Mouse (Mus musculus) liver, embryonic 14.5 days (tissue): Measurements from ENCODE around the gene Castor1. TPM values are rescaled to one million over a fixed set of nuclear protein-coding genes. Genes with fewer than 3 reads are reported as not detected.
A peak's percentile ranks its signal among the peaks of the same experiment; 100 is the strongest.

Source experiments
- ATAC-seq: fragments of 200-750 bp; cut with Nextera tagmentation; 2 replicates; pipeline ENCODE4 v1.8.0; 2017; ENCODE audit warnings: moderate number of reproducible peaks, mild to moderate bottlenecking, moderate library complexity; ENCODE audit not compliant: insufficient read depth
- DNase-seq, 3 experiments: peaks; one replicate each; pipeline ENCODE4 v3.0.0-alpha.2; 2012 to 2013; ENCODE audit warnings: low read depth in 3 of 3, low spot score in 3 of 3
- H3K27ac ChIP-seq: fragments of 300-500 bp; sonication (generic); 2 replicates; pipeline ENCODE4 v1.5.1; 2014; ENCODE audit warnings: moderate library complexity, mild to moderate bottlenecking, control low read depth, inconsistent platforms
- H3K27me3 ChIP-seq: fragments of 300-500 bp; sonication (generic); 2 replicates; pipeline ENCODE4 v1.6.1; 2014; ENCODE audit warnings: mild to moderate bottlenecking, low read length, moderate library complexity; ENCODE audit not compliant: control insufficient read depth, insufficient read depth
- H3K36me3 ChIP-seq: fragments of 300-500 bp; sonication (generic); replicated peaks from 2 replicates; pipeline ENCODE4 v1.6.1; 2014; ENCODE audit warnings: low read depth; ENCODE audit not compliant: control insufficient read depth, insufficient read depth
- H3K4me1 ChIP-seq, 2 experiments: fragments of 200-500 bp in 1 of 2; fragments of 300-500 bp in 1 of 2; sonication (generic) in 1 of 2; replicated peaks; 2 replicates each; pipeline ENCODE4 v1.6.1; 2012 to 2014; ENCODE audit warnings: antibody characterized with exemption in 1 of 2, inconsistent platforms in 1 of 2, low read length in 1 of 2; ENCODE audit not compliant: control insufficient read depth in 2 of 2, insufficient read depth in 2 of 2
- H3K4me2 ChIP-seq: fragments of 300-500 bp; sonication (generic); 2 replicates; pipeline ENCODE4 v1.6.1; 2014; ENCODE audit warnings: low read depth, mild to moderate bottlenecking, control low read depth, moderate library complexity
- H3K4me3 ChIP-seq, 2 experiments: fragments of 200-500 bp in 1 of 2; fragments of 300-500 bp in 1 of 2; sonication (generic) in 1 of 2; 2 replicates each; pipeline ENCODE4 v1.5.1; 2012 to 2014; ENCODE audit warnings: low read depth in 2 of 2, low read length in 2 of 2, mild to moderate bottlenecking in 2 of 2, control low read depth in 1 of 2, inconsistent platforms in 1 of 2, moderate library complexity in 1 of 2; ENCODE audit not compliant: insufficient read depth in 1 of 2
- H3K9ac ChIP-seq: fragments of 300-500 bp; sonication (generic); replicated peaks from 2 replicates; pipeline ENCODE4 v1.6.1; 2014; ENCODE audit warnings: mild to moderate bottlenecking, control low read depth, moderate library complexity
- H3K9me3 ChIP-seq: fragments of 300-500 bp; sonication (generic); 2 replicates; pipeline ENCODE4 v1.6.1; 2016; ENCODE audit warnings: low read length, mixed read lengths; ENCODE audit not compliant: control insufficient read depth
- CTCF ChIP-seq: IDR thresholded peaks from 2 replicates; pipeline ENCODE4 v1.5.1; 2016; ENCODE audit warnings: antibody characterized with exemption, low read depth, control low read depth
- EP300 ChIP-seq: IDR thresholded peaks from 2 replicates; pipeline ENCODE4 v1.6.1; 2016; ENCODE audit warnings: antibody characterized with exemption, low read depth
- WGBS: fragments of 180-500 bp; shearing (Covaris S2); extraction: QIAGEN DNeasy Blood & Tissue Kit; methylation state at CpG from one replicate; pipeline ENCODE4 v1.1.7; 2014; ENCODE audit not compliant: insufficient replicate concordance; 5-methylcytosine and 5-hydroxymethylcytosine counted together
- polyA plus RNA-seq, 2 experiments: library from polyadenylated mRNA; depleted of rRNA in 1 of 2; stranded (reverse) in 1 of 2; unstranded in 1 of 2; fragments of >200 nt; fragmentation: Nextera tagmentation in 1 of 2; extraction: Ambion mirVana in 1 of 2; gene quantifications; 2 replicates each; pipeline versions ENCODE4 v1.2.1 to v1.2.3; 2012 to 2014

The Castor1 gene
- polyA plus RNA-seq, 2 experiments: 1.1 to 1.4 TPM

DNA sequence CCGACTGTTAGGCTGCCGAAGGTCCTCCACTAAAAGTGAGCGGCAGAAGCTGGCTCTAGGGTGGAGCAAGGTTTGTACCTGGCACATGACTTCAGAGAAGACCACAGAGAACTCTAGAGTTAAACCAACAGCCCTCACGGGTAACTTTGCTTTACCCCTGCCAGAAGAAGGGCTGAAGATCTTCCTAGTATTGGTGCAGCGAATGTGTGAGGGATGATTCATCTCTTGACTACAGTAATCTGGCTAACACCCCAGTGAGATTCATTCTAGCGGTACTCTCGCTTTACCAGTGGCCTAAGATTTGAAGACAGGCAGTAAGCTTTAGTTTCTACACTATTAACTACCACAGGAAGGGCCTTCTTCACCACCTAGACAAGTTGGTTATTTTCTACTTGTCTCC lies 12.1 kb upstream of the Castor1 start:
- TF ChIP-seq EP300 (no peak), CTCF (no peak)
- whole genome bisulfite sequencing: 75% methylated on average over 7 of the region's 7 CpGs

DNA sequence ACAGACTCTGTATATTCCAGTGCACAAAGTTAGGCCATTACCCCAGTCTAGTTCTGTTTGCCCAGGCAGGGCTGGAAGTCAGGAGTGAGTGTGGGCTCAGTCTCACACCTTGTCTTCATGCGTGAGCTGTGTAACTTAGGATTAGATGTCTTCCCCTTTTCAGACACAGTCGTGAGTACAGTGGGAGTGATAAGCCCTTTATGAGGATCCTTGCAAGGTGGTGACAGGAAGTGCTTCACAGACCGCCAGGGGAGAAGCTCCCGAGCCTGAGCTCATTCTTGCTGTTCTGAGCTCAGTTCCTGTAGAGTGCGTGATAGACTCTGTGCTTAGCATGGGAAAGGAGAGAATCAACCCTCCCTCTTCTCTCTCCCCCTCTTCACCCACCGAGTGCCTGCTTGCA lies 11.5 kb upstream of the Castor1 start:
- no peaks in the 10 kb centered on the region for H3K36me3 ChIP-seq
- no peak overlapping the region for H3K4me2 ChIP-seq
- H3K4me1 ChIP-seq: peaks cover 0 to 7% of the 10 kb centered on the region in 2 experiments; a peak in 2 of 4 replicates
- H3K27ac ChIP-seq: no peak overlapping the region
- no peak overlapping the region for H3K4me3 ChIP-seq
- H3K27me3 ChIP-seq: no peaks in the 10 kb centered on the region
- 26% methylated on average over 6 of the region's 6 CpGs for WGBS
- ATAC-seq (no peak), DNase-seq (no peak)
- no peak for TF ChIP-seq EP300
- TF ChIP-seq CTCF: 0 out of 2 replicates have a peak, but pooled peaks have one; percentile 2
- no peak overlapping the region for H3K9ac ChIP-seq
- no peaks in the 10 kb centered on the region for H3K9me3 ChIP-seq

More for the DNA sequence above, 12.1 kb upstream of the Castor1 start:
- Histone ChIP-seq H3K9ac (no peak overlapping the region), H3K4me3 (no peak overlapping the region), H3K4me1 (peaks cover 0 to 7% of the 10 kb centered on the region in 2 experiments; a peak in 2 of 4 replicates), H3K27me3 (no peaks in the 10 kb centered on the region), H3K9me3 (no peaks in the 10 kb centered on the region), H3K27ac (no peak overlapping the region), H3K4me2 (no peak overlapping the region), H3K36me3 (no peaks in the 10 kb centered on the region)
- no peak for DNase-seq
- no peak for ATAC-seq

DNA sequence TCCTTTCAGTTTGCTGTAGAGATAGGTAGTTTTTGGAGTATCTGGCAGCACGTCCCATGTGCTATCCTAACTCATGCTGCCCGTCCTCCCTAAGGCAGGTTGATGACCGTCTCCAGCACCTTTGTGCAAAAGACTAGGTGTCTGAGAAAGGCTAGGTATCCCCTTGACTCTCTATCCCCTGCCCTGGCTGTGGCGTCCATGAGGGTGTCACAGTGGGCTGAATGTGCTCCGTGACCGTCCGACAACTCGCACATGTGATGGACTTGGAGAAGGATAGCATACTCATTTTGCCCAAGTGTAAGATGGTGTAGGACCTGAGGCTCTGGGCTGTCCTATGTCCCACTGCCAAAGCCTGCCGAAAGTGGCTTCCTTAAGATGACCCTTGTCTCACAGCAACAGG lies 10.4 kb upstream of the Castor1 start:
- 78% methylated on average over 9 of the region's 9 CpGs for WGBS
- ATAC-seq (no peak), DNase-seq (no peak)
- Histone ChIP-seq H3K27me3 (no peaks in the 10 kb centered on the region), H3K9ac (no peak overlapping the region), H3K9me3 (no peaks in the 10 kb centered on the region), H3K36me3 (no peaks in the 10 kb centered on the region), H3K4me3 (no peak overlapping the region), H3K4me2 (no peak overlapping the region), H3K27ac (no peak overlapping the region), H3K4me1 (peaks cover 0 to 7% of the 10 kb centered on the region in 2 experiments; a peak in 2 of 4 replicates)
- TF ChIP-seq EP300: no peak
- no peak for TF ChIP-seq CTCF

DNA sequence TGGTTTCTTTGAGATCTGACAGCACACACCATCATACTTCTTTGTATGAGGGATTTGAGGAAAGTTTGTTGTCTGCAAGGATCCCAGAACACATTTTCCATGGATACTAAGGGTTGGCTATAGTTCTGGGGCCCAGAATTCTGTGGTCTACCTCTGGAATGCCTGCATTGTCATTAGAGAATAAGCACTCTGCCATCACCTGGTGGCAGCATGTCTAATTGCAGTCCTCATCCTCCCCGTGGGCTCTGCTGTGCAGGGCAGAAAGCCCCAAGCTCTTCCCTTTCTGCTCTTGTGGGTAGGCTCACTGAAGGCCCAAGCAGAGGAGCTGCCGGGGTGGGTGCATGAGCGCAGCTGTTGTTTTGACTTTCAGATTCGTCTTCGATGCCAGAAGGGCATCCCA lies 8.5 kb upstream of the Castor1 start:
- no peaks in the 10 kb centered on the region for H3K36me3 ChIP-seq
- ATAC-seq (no peak), DNase-seq (no peak)
- no peaks in the 10 kb centered on the region for H3K27me3 ChIP-seq
- no peak for TF ChIP-seq EP300
- TF ChIP-seq CTCF: peak; percentile 66
- 62% methylated on average over 5 of the region's 5 CpGs for WGBS
- H3K9me3 ChIP-seq: no peaks in the 10 kb centered on the region
- H3K4me1 ChIP-seq: no peaks in the 10 kb centered on the region
- no peak overlapping the region for H3K4me2 ChIP-seq
- no peak overlapping the region for H3K4me3 ChIP-seq
- H3K27ac ChIP-seq: no peak overlapping the region
- H3K9ac ChIP-seq: no peak overlapping the region

DNA sequence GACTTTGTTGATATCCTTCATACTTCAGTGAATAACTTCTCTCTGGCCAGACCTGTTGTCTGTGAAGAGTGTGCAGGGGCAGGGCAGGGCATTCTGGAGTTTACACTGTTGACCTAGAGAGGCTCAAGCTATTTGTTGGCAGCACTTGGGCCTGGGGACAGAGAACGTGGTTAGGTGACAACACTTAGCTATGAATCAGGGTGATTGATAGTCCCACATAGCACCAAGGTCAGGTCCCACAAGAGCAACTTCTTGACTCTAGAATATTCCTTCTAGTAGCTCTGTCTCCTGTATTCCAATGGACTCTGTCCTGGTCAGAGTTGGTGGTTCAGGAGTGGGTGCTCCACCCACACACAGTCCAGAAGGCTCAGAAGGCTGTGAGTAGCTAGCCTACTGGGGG lies 7.2 kb upstream of the Castor1 start:
- DNase-seq (no peak), ATAC-seq (no peak)
- Histone ChIP-seq H3K4me2 (no peak overlapping the region), H3K4me3 (no peak overlapping the region), H3K9ac (no peak overlapping the region), H3K36me3 (no peaks in the 10 kb centered on the region), H3K9me3 (no peaks in the 10 kb centered on the region), H3K4me1 (no peaks in the 10 kb centered on the region), H3K27ac (no peak overlapping the region), H3K27me3 (no peaks in the 10 kb centered on the region)
- WGBS: 63% methylated on average over 1 of the region's 1 CpGs
- TF ChIP-seq CTCF (no peak), EP300 (no peak)
